Mouse (Mus musculus) T-cell, adult 2 months (primary cell): ENCODE data around the gene Pip4k2c.

Source experiments
- DNase-seq: peaks from one replicate; pipeline ENCODE4 v3.0.0; 2022; ENCODE audit warnings: low spot score

Pip4k2c gene

DNA sequence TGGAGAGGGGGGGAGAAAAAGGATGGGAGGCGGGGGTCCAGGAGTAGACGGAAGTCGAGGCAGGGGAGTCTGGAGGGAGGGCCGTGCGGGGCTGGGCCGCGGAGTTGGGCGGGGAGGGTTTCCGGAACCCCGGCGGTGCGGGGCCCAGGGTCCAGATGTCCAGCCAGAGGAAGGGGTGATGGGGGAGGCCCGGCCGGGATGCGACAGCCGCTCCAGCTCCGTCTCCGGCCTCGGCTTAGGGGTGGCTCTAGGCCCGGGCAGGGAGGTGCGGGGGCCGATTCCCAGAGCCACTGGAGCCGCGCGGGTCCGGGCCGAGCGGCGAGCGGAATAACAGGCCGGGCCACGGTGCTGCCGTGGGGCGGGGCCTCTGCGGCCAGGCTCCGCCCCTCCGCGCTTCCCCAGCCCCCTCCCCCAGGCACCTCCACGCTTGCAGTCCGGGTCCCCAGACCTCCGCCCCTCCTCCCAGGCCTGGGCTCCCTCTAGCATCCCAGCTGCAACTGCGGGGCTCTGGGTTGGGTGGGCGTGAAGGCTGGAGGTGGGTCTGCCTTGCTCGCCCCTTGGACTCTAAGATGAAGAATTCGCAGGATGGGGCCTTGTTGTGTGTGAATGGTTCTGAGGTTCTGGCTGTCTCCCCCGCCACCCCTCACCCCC is 22.8 kb downstream of the Pip4k2c start:
- DNase-seq, result no peak

- no peak for DNase-seq
These were observed 23.3 kb downstream of the Pip4k2c start for GRCm38 (mm10) chr10:127188079-127188453.

DNA sequence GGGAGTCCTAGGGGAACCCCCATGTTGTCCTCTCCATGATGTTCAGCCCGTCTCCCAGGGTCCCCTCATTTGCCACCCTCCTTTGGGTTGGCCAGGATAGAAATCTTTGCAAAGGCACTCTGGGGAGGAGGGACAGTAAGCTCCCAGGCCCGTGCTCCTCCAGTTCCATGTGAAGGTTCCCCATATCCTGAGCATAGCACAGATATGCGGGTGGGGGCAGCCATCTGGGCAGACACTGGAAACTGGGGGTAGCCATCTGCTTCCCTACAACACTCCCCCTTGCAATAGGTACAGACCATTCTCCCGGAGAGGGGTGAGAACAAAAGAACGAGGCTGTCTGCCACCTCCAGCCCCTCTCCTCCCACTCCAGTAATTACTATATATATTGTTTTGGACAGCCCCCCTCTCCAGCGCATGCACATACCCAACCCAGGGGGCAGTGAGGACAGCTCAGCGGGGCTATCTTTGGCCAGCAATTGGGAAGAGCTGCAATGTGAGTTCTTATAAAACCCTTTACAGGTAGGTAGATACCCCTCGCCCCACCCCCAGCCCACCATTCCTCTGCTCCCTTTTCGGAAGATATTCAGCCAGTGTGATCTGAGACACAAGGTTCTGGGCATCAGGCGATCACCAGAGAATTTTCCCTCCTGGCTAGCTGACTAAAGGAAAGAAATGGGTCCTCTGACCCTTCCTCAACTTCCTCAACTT is 23.9 kb downstream of the Pip4k2c start:
- DNase-seq, result no peak

DNA sequence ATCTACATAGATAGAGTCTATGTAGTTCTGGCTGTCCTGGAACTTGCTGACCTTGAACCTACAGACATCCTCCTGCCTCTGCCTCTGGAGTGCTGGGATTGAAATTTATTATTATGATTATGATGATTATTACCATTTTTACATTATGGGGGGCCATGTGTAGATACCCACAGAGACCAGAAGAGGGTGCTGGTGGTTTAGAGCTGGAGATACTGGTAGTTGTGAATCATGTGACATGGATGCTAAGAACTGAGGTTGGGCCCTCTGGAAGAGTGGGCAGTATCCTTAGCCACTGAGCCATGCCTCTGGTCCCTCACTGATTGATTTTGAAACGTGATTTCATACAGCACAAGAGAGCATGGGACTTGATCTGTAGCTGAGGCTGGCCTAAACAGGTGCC is 24.9 kb downstream of the Pip4k2c start:
- no peak for DNase-seq

- no peak for DNase-seq
These were observed 25.9 kb downstream of the Pip4k2c start for GRCm38 (mm10) chr10:127185506-127185905.

DNA sequence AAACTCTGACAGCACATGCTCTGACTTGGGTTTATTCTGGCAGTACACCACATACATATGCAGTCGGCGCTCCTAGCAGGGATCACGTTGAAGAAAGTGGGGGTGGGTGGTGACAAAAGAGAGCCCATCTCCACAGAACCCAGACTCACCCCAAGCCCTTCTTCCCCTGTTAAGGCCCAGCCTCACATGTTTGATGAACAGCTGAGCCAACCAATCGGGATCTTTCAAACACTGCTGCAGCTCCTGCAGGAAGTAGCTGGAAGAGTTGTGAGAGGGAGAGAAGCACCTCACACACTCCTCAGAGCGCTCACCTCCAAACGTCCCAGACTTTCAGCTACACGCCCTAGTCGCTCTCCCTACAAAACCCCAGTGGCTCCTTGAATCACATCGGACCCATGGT is 26.3 kb downstream of the Pip4k2c start:
- no peak for DNase-seq

DNA sequence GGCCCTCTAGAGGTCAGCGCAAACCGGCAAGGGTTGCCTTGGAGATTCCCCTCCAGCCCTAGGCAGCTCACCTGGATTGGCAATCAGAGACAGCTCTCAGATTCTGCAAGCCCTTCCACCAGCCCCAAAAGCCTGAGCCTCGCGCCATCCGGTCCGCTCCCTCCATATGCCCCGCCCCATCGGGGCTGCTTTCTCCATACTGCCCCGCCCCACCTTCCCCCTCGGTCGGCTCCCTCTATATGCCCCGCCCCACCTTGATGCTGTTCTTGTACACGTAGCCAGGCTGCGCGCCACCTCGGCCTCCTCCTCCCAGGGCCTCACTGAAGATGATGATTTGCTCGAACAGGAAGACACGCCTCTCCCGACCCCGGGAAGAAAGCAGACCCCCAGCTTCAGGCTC is 27.6 kb downstream of the Pip4k2c start:
- no peak for DNase-seq

- no peak for DNase-seq
These were observed 28.8 kb downstream of the Pip4k2c start for GRCm38 (mm10) chr10:127182624-127183023.

GRCm38 (mm10) chr10:127181566-127181965 is 29.8 kb downstream of the Pip4k2c start:
- DNase-seq, result no peak

GRCm38 (mm10) chr10:127180695-127181047 is 30.7 kb downstream of the Pip4k2c start:
- no peak for DNase-seq

- DNase-seq, result no peak
These were observed 31.3 kb downstream of the Pip4k2c start, which contains the start of gene Slc26a10 for GRCm38 (mm10) chr10:127179871-127180694. Gene Slc26a10, minus strand, starts transcription at chr10:127180645.

DNA sequence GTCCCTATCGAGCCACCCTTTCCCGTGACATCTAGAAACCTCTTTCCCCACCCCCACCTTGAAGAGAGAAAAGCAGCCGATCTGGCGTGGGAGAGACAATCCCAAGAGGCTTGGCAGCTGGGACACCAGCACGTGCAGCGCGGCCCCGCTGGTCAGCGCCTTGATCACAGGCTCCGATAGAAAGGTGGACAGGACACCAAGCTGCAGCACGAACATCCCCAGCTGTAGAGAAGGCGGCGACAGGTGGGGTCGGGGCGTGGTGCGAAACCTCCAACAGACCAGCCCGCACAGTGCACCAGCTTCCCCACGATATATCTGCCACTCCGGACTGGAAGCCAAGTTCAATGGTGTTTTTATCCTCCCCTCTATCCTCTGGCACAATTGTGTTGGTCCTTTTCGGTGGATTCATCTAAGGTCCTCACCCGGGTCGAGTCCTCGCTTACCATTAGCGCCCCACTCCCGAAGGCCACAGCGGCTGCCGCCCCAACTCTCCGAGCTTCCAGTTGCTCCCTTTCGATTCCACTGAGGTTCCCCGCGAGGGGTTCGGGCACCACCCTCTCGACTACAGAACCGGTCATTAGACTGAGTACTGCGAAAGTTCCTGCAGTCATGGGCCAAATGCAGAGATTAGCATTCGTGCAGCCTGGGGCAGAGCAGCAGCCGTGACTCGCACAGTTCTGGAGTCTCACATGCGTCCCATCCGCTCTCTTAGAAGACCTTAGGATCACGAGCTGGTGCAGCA is 32.9 kb downstream of the Pip4k2c start:
- DNase-seq, result no peak

DNA sequence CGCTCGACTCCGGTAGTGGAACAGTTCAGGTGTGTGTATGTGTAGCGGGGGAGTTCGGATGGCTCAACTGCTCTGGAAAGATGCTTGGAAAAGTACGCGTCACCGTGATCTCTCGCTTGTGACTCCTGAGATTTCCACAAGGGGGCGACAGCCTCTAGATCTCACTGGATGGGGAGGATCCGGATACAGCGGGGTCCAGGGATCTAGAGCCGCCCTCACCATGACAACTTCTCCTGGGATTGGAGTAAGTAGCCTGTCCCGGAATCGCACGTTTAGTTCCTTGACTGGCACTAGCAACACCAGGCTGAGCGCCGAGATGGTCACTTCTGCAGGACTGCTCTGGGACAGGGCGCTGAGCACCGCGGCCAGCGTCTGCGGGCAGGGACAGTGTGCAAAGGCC is 33.7 kb downstream of the Pip4k2c start:
- no peak for DNase-seq

DNA sequence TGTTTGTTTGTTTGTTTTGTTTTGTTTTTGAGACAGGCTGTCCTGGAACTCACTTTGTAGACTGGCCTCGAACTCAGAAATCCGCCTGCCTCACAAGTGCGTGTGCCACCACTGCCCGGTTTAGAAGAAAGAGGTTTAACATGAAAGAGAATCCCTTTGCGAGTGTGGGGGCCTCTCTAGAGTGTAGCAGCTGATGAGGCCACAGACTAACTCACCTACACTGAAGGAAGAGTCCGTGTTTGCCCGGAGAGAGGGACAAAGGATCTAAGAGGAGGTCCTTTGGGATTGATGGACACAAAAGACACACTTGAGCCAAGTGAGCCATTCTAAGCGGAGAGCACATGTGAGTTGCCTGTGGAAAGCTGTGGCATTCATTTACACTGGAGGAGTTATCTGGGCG is 34.1 kb downstream of the Pip4k2c start:
- no peak for DNase-seq

DNA sequence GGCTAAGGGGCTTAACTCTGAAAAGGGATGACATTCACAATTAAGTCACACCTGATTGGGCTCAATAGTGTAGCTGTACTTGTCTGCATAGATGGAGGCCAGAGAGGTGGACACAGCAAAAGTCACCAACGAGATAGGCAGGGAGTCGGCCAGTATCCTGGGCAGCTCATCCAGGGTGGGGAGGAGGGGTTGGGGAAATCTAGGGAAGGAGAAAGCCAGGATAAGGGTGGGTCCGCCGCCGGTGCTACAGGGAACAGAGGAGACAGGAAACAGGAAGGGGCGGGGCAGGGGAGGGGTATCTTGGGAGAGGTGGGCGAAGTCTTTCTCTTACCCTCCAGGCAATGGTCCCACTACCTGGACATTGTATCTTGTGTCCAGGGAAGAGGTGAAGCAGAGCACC is 34.6 kb downstream of the Pip4k2c start:
- DNase-seq, result no peak

- DNase-seq, result no peak
These were observed 35.2 kb downstream of the Pip4k2c start for GRCm38 (mm10) chr10:127176228-127176627.

- no peak for DNase-seq
These were observed 37.2 kb downstream of the Pip4k2c start for GRCm38 (mm10) chr10:127174170-127174569.

- DNase-seq, result no peak
These were observed 38.0 kb downstream of the Pip4k2c start for GRCm38 (mm10) chr10:127173148-127174065.

GRCm38 (mm10) chr10:127171631-127172200 is 39.7 kb downstream of the Pip4k2c start:
- DNase-seq, result no peak

DNA sequence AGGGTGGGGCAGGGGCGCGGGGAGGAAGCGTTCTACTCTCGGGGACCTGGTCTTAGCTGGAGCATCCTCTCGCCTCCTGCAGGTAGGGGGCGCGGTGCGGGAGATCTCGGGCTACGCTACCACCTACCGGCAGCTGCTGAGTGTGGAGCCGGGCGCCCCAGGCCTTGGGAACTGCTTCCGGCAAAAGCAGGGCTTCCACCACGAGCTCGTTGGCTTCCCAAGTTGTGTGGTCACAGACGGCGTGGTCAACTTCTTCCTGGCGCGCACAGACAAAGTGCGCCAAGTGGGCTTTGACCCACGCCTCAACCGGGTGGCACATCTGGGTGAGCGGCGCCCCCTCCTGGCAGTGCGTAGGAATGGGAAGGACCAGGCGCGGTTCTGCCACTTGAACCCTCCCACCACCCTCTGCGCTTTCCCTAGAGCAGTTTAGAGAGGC is 40.5 kb downstream of the Pip4k2c start:
- DNase-seq, result peak; percentile 87

GRCm38 (mm10) chr10:127170002-127170401 is 41.4 kb downstream of the Pip4k2c start:
- DNase-seq, result no peak
